Mouse (Mus musculus): Measurements from ENCODE around the gene Gm10338. TPM values are rescaled to one million over a fixed set of nuclear protein-coding genes. Genes with fewer than 3 reads are reported as not detected.
"Not testable (repeated sequence)": the region's sequence is repeated elsewhere in the genome, so short reads cannot be mapped to it uniquely, and the experiment has no call there.

The Gm10338 gene
- polyA plus RNA-seq (2015; fragmentation: Nextera tagmentation; extraction: Ambion mirVana) = not detected in 2 replicates

GRCm38 (mm10) chr14:7595492-7595891, at the start of gene Gm10338:
Gm10338 (minus strand) TSS chr14:7595592.
- H3K4me3 ChIP-seq (replicated peaks); H3K9me3 ChIP-seq (replicated peaks); ATAC-seq (ENCODE audit: insufficient number of reproducible peaks, low FRiP score, low TSS enrichment, low read depth): not testable (repeated sequence)

GRCm38 (mm10) chr14:7643872-7644271, 48.5 kb upstream of the Gm10338 start, which contains the start of gene Gm10128:
Gm10128 (minus strand) TSS chr14:7643972.
- not testable (repeated sequence) for H3K27me3 ChIP-seq; H3K9me3 ChIP-seq (replicated peaks); H3K27ac ChIP-seq (replicated peaks); ATAC-seq (ENCODE audit: insufficient number of reproducible peaks, low FRiP score, low TSS enrichment, low read depth); H3K4me3 ChIP-seq (replicated peaks); H3K4me2 ChIP-seq (replicated peaks); H3K36me3 ChIP-seq; H3K9ac ChIP-seq; H3K4me1 ChIP-seq
- no CpG with 5 or more reads among the region's 2 CpGs for WGBS

More at GRCm38 (mm10) chr14:7595492-7595891, at the start of gene Gm10338:
- not testable (repeated sequence) for H3K27me3 ChIP-seq; H3K36me3 ChIP-seq; H3K9ac ChIP-seq; H3K4me2 ChIP-seq (replicated peaks); H3K4me1 ChIP-seq; H3K27ac ChIP-seq (replicated peaks)
- WGBS = no CpG with 5 or more reads among the region's 2 CpGs

- H3K4me1 ChIP-seq; H3K36me3 ChIP-seq; H3K27ac ChIP-seq (replicated peaks); H3K9me3 ChIP-seq (replicated peaks); ATAC-seq (ENCODE audit: insufficient number of reproducible peaks, low FRiP score, low TSS enrichment, low read depth); H3K27me3 ChIP-seq; H3K9ac ChIP-seq: not testable (repeated sequence)
- WGBS = no CpG with 5 or more reads among the region's 34 CpGs
- Histone ChIP-seq H3K4me2 (replicated peaks) (peak within 1 kb of the TSS; percentile 69), H3K4me3 (replicated peaks) (peak within 1 kb of the TSS; percentile 40)
Observed at GRCm38 (mm10) chr14:7568382-7568781, 27.0 kb downstream of the Gm10338 start, which contains the start of gene Gm3558. Gm3558 (minus strand) TSS chr14:7568566.

GRCm38 (mm10) chr14:7567890-7568289, 27.5 kb downstream of the Gm10338 start:
- Histone ChIP-seq H3K4me3 (replicated peaks) (peak overlapping the region; percentile 40), H3K4me2 (replicated peaks) (peak overlapping the region; percentile 69)
- not testable (repeated sequence) for H3K36me3 ChIP-seq; ATAC-seq (ENCODE audit: insufficient number of reproducible peaks, low FRiP score, low TSS enrichment, low read depth); H3K9ac ChIP-seq; H3K9me3 ChIP-seq (replicated peaks); H3K27me3 ChIP-seq; H3K27ac ChIP-seq (replicated peaks); H3K4me1 ChIP-seq
- under 1% methylated on average over 19 of the region's 27 CpGs for WGBS

GRCm38 (mm10) chr14:7567266-7567665, 28.1 kb downstream of the Gm10338 start:
- not testable (repeated sequence) for ATAC-seq (ENCODE audit: insufficient number of reproducible peaks, low FRiP score, low TSS enrichment, low read depth); H3K4me2 ChIP-seq (replicated peaks); H3K4me1 ChIP-seq; H3K4me3 ChIP-seq (replicated peaks); H3K27me3 ChIP-seq; H3K27ac ChIP-seq (replicated peaks); H3K9me3 ChIP-seq (replicated peaks); H3K9ac ChIP-seq; H3K36me3 ChIP-seq
- WGBS = 3% methylated on average over 5 of the region's 9 CpGs

Other genes with a start within 250 kb of the Gm10338 start
- not detected in 2 replicates for gene Gm8374, start 230.5 kb downstream of the Gm10338 start, polyA plus RNA-seq (2015; fragmentation: Nextera tagmentation; extraction: Ambion mirVana)
- gene Gm3755, start 144.7 kb downstream of the Gm10338 start, polyA plus RNA-seq (2015; fragmentation: Nextera tagmentation; extraction: Ambion mirVana) = not detected in 2 replicates
- 0.56 TPM in 1 of 2 replicates, not detected in the other for gene Gm3752, start 111.8 kb downstream of the Gm10338 start, polyA plus RNA-seq (2015; fragmentation: Nextera tagmentation; extraction: Ambion mirVana)
- 0.18 and 0.40 TPM in 2 replicates for gene Gm3558, start 27.0 kb downstream of the Gm10338 start, polyA plus RNA-seq (2015; fragmentation: Nextera tagmentation; extraction: Ambion mirVana)
- gene Gm10128, start 48.4 kb upstream of the Gm10338 start, polyA plus RNA-seq (2015; fragmentation: Nextera tagmentation; extraction: Ambion mirVana) = not detected in 2 replicates
- not detected in 2 replicates for gene Gm26661, start 196.0 kb upstream of the Gm10338 start, polyA plus RNA-seq (2015; fragmentation: Nextera tagmentation; extraction: Ambion mirVana)
- 22.2 and 22.7 TPM in 2 replicates for gene Flnb, start 222.4 kb upstream of the Gm10338 start, polyA plus RNA-seq (2015; fragmentation: Nextera tagmentation; extraction: Ambion mirVana)

Data from embryonic facial prominence, embryonic 15.5 days (tissue).